20 mouse cellular contexts compared by ENCODE assay signal in genomic region chr7:66513411-66513810, GRCm38 (mm10).
A peak's percentile ranks its signal among the peaks of the same experiment; 100 is the strongest.
DNase-seq lines count a peak whose midpoint lies in the region; ATAC-seq and TF ChIP-seq lines count a peak whose summit lies in the region.
"Had no signal": no experiment of that assay in that cellular context is flagged by ENCODE, and none has a peak within 500 bp of the region (broad histone marks: within the 10 kb centered on the region; RNA-seq: fewer than 3 reads in every experiment).

No protein-coding gene starts in this region.

- no peaks in the 10 kb centered on the region; the same call in 1 of the 2 replicates for H3K9me3 ChIP-seq in liver, postnatal 0 days (ENCODE audit: low read length)
- H3K9me3 ChIP-seq in midbrain, embryonic 10.5 days (replicated peaks): no peaks in the 10 kb centered on the region; the same call in 1 of the 2 replicates
- H3K9me3 ChIP-seq in midbrain, embryonic 13.5 days: peaks cover 6% of the 10 kb centered on the region; the same call in 1 of the 2 replicates
- no peaks in the 10 kb centered on the region for H3K9me3 ChIP-seq in midbrain, embryonic 11.5 days (ENCODE audit: control insufficient read depth, low read length)
- H3K9me3 ChIP-seq in midbrain, embryonic 14.5 days (ENCODE audit: control insufficient read depth, low read length): no peaks in the 10 kb centered on the region
- H3K9me3 ChIP-seq: G1E had no signal

- ATAC-seq in liver, postnatal 0 days: no peak
- ATAC-seq in midbrain, embryonic 13.5 days: no peak
- ATAC-seq in midbrain, embryonic 11.5 days (ENCODE audit: low FRiP score): no peak
- no peak for ATAC-seq in midbrain, embryonic 14.5 days (ENCODE audit: low FRiP score, low TSS enrichment)
- ATAC-seq: activated CD4-positive, CD25-positive, alpha-beta regulatory T cell, adult 4 months; CD4-positive, CD25-positive, alpha-beta regulatory T cell, adult 4 months; Patski had no signal

- DNase-seq in liver, adult 2 months (ENCODE audit: extremely low read depth, low read depth, low spot score): peak; percentile 51
- no peak for DNase-seq in liver, postnatal 0 days
- peak; percentile 1 for DNase-seq in midbrain, embryonic 10.5 days (ENCODE audit: low spot score)
- peak; percentile 60 for DNase-seq in midbrain, embryonic 11.5 days (ENCODE audit: low spot score, missing footprints)
- no peak for DNase-seq in midbrain, embryonic 14.5 days
- DNase-seq: adrenal gland, adult 2 months; adrenal gland, adult 8-10 months; adrenal gland, postnatal 10 days; adrenal gland, postnatal 14 days; adrenal gland, postnatal 25 days; adrenal gland, postnatal 36 days; B cell, adult 2 months; cerebellum, adult 11 months; cerebellum, adult 11-12 months; cerebellum, adult 18-20 months had no signal

- H3K27me3 ChIP-seq in liver, adult 2 months (ENCODE audit: control insufficient read depth, insufficient read depth, low read length): no peaks in the 10 kb centered on the region
- no peaks in the 10 kb centered on the region for H3K27me3 ChIP-seq in liver, postnatal 0 days (ENCODE audit: insufficient read depth, low read length)
- no peaks in the 10 kb centered on the region for H3K27me3 ChIP-seq in midbrain, embryonic 10.5 days (ENCODE audit: low read depth, poor library complexity, severe bottlenecking)
- no peaks in the 10 kb centered on the region for H3K27me3 ChIP-seq in midbrain, embryonic 13.5 days
- no peaks in the 10 kb centered on the region for H3K27me3 ChIP-seq in midbrain, embryonic 11.5 days (ENCODE audit: control insufficient read depth, insufficient read depth, low read length)
- H3K27me3 ChIP-seq in midbrain, embryonic 14.5 days (ENCODE audit: control insufficient read depth, insufficient read depth, low read length): no peaks in the 10 kb centered on the region
- H3K27me3 ChIP-seq: Patski had no signal

- TF ChIP-seq POLR2A in liver, adult 2 months (IDR thresholded peaks at IDR 0.05; ENCODE audit: extremely low read depth, insufficient read depth, low read length): no peak

- 18% methylated on average over 3 of the region's 3 CpGs for WGBS in liver, adult 2 months
- 29% methylated on average over 3 of the region's 3 CpGs for WGBS in liver, postnatal 0 days (ENCODE audit: insufficient replicate concordance)
- WGBS in midbrain, embryonic 10.5 days: 67% methylated on average over 3 of the region's 3 CpGs
- WGBS in midbrain, embryonic 13.5 days: 74% methylated on average over 3 of the region's 3 CpGs
- 64% methylated on average over 3 of the region's 3 CpGs for WGBS in midbrain, embryonic 11.5 days
- WGBS in midbrain, embryonic 14.5 days: 71% methylated on average over 3 of the region's 3 CpGs

- no peak overlapping the region for H3K27ac ChIP-seq in liver, adult 2 months (replicated peaks; ENCODE audit: insufficient read depth, low read depth, low read length)
- H3K27ac ChIP-seq in liver, postnatal 0 days (ENCODE audit: low read depth): no peak overlapping the region
- H3K27ac ChIP-seq in midbrain, embryonic 10.5 days (replicated peaks): no peak overlapping the region
- no peak overlapping the region for H3K27ac ChIP-seq in midbrain, embryonic 13.5 days
- H3K27ac ChIP-seq in midbrain, embryonic 11.5 days (ENCODE audit: low read depth, low read length): no peak overlapping the region
- no peak overlapping the region for H3K27ac ChIP-seq in midbrain, embryonic 14.5 days (replicated peaks; ENCODE audit: low read depth, low read length)

- H3K4me2 ChIP-seq in liver, postnatal 0 days (ENCODE audit: low read depth, low read length): no peak overlapping the region
- H3K4me2 ChIP-seq in midbrain, embryonic 13.5 days (replicated peaks): no peak overlapping the region
- H3K4me2 ChIP-seq in midbrain, embryonic 11.5 days: no peak overlapping the region
- no peak overlapping the region for H3K4me2 ChIP-seq in midbrain, embryonic 14.5 days (ENCODE audit: low read length)

- no peaks in the 10 kb centered on the region for H3K4me1 ChIP-seq in liver, adult 2 months (ENCODE audit: control insufficient read depth, insufficient read depth, low read length)
- H3K4me1 ChIP-seq in liver, postnatal 0 days (ENCODE audit: insufficient read depth): no peaks in the 10 kb centered on the region
- no peaks in the 10 kb centered on the region for H3K4me1 ChIP-seq in midbrain, embryonic 10.5 days
- H3K4me1 ChIP-seq in midbrain, embryonic 13.5 days (replicated peaks): no peaks in the 10 kb centered on the region
- H3K4me1 ChIP-seq in midbrain, embryonic 11.5 days (ENCODE audit: control insufficient read depth, insufficient read depth, low read length): no peaks in the 10 kb centered on the region
- no peaks in the 10 kb centered on the region for H3K4me1 ChIP-seq in midbrain, embryonic 14.5 days (ENCODE audit: control insufficient read depth, insufficient read depth, low read length)

- no peak overlapping the region for H3K4me3 ChIP-seq in liver, adult 2 months (ENCODE audit: insufficient read depth, low read depth, low read length)
- H3K4me3 ChIP-seq in liver, postnatal 0 days (ENCODE audit: low read depth, low read length): no peak overlapping the region
- H3K4me3 ChIP-seq in midbrain, embryonic 10.5 days: no peak overlapping the region
- no peak overlapping the region for H3K4me3 ChIP-seq in midbrain, embryonic 13.5 days (replicated peaks)
- no peak overlapping the region for H3K4me3 ChIP-seq in midbrain, embryonic 11.5 days (ENCODE audit: low read depth, low read length)
- H3K4me3 ChIP-seq in midbrain, embryonic 14.5 days (replicated peaks; ENCODE audit: low read depth, low read length): no peak overlapping the region

- no peaks in the 10 kb centered on the region for H3K36me3 ChIP-seq in liver, adult 2 months (ENCODE audit: control insufficient read depth, insufficient read depth, low read length)
- no peaks in the 10 kb centered on the region for H3K36me3 ChIP-seq in liver, postnatal 0 days (replicated peaks; ENCODE audit: insufficient read depth, low read length)
- no peaks in the 10 kb centered on the region for H3K36me3 ChIP-seq in midbrain, embryonic 10.5 days
- H3K36me3 ChIP-seq in midbrain, embryonic 13.5 days: no peaks in the 10 kb centered on the region
- H3K36me3 ChIP-seq in midbrain, embryonic 11.5 days (ENCODE audit: control insufficient read depth, insufficient read depth, low read length): no peaks in the 10 kb centered on the region
- H3K36me3 ChIP-seq in midbrain, embryonic 14.5 days (ENCODE audit: control insufficient read depth, insufficient read depth, low read length): no peaks in the 10 kb centered on the region
- H3K36me3 ChIP-seq: G1E had no signal

- no peak for TF ChIP-seq EP300 in liver, postnatal 0 days (IDR thresholded peaks at IDR 0.05; ENCODE audit: low read depth)

- H3K79me2 ChIP-seq in liver, adult 2 months (ENCODE audit: control insufficient read depth, insufficient read depth, low read length): no peaks in the 10 kb centered on the region

- H3K9ac ChIP-seq in liver, adult 2 months (ENCODE audit: low read depth, low read length): no peak overlapping the region
- no peak overlapping the region for H3K9ac ChIP-seq in liver, postnatal 0 days (replicated peaks)
- no peak overlapping the region for H3K9ac ChIP-seq in midbrain, embryonic 13.5 days (replicated peaks)
- H3K9ac ChIP-seq in midbrain, embryonic 11.5 days (ENCODE audit: low read length): no peak overlapping the region
- no peak overlapping the region for H3K9ac ChIP-seq in midbrain, embryonic 14.5 days (replicated peaks; ENCODE audit: low read length)

- no peak for TF ChIP-seq CTCF in liver, adult 2 months (IDR thresholded peaks at IDR 0.05; ENCODE audit: low read depth, low read length)
- TF ChIP-seq CTCF in liver, postnatal 0 days (IDR thresholded peaks at IDR 0.05; ENCODE audit: low read depth): no peak

Comparison
In these comparisons a context has a peak if more than half of its experiments do, and no peak if none do; other contexts are left out.
1. DNase-seq: peak in liver, adult 2 months (single experiment), midbrain, embryonic 10.5 days (single experiment) and midbrain, embryonic 11.5 days (single experiment); none in liver, postnatal 0 days (single experiment) and midbrain, embryonic 14.5 days (single experiment).